Mouse (Mus musculus) embryonic facial prominence, embryonic 11.5 days (tissue): ENCODE data around the gene Scnn1b. TPM values are rescaled to one million over a fixed set of nuclear protein-coding genes. Genes with fewer than 3 reads are reported as not detected.

Experiments used
- ATAC-seq: fragments of 200-750 bp; cut with Nextera tagmentation; replicated peaks from 2 replicates; pipeline ENCODE4 v1.8.0; 2017; ENCODE audit warnings: low read depth; ENCODE audit not compliant: insufficient number of reproducible peaks, low FRiP score, low TSS enrichment
- DNase-seq: peaks from one replicate; pipeline ENCODE4 v3.0.0-alpha.2; 2015; ENCODE audit warnings: low spot score
- H3K27ac ChIP-seq: fragments of 300-500 bp; sonication (generic); replicated peaks from 2 replicates; pipeline ENCODE4 v1.5.1; 2014; ENCODE audit warnings: mild to moderate bottlenecking, low read depth, low read length, control low read depth
- H3K27me3 ChIP-seq: fragments of 300-500 bp; sonication (generic); 2 replicates; pipeline ENCODE4 v1.6.1; 2014; ENCODE audit warnings: mild to moderate bottlenecking, low read length, moderate library complexity, mixed read lengths; ENCODE audit not compliant: control insufficient read depth, insufficient read depth
- H3K36me3 ChIP-seq: fragments of 300-500 bp; sonication (generic); replicated peaks from 2 replicates; pipeline ENCODE4 v1.6.1; 2014; ENCODE audit warnings: low read depth, mild to moderate bottlenecking, low read length, moderate library complexity, mixed read lengths; ENCODE audit not compliant: control insufficient read depth, insufficient read depth
- H3K4me1 ChIP-seq: fragments of 300-500 bp; sonication (generic); 2 replicates; pipeline ENCODE4 v1.6.1; 2014; ENCODE audit warnings: low read length, mixed read lengths; ENCODE audit not compliant: control insufficient read depth, insufficient read depth
- H3K4me2 ChIP-seq: fragments of 300-500 bp; sonication (generic); 2 replicates; pipeline ENCODE4 v1.6.1; 2014; ENCODE audit warnings: low read depth, mild to moderate bottlenecking, control low read depth, low read length, moderate library complexity
- H3K4me3 ChIP-seq: fragments of 300-500 bp; sonication (generic); 2 replicates; pipeline ENCODE4 v1.5.1; 2014; ENCODE audit warnings: low read depth, low read length, control low read depth
- H3K9ac ChIP-seq: fragments of 300-500 bp; sonication (generic); replicated peaks from 2 replicates; pipeline ENCODE4 v1.6.1; 2014; ENCODE audit warnings: mild to moderate bottlenecking, control low read depth, low read length
- H3K9me3 ChIP-seq: fragments of 300-500 bp; sonication (generic); replicated peaks from 2 replicates; pipeline ENCODE4 v1.6.1; 2016; ENCODE audit warnings: mild to moderate bottlenecking, low read length, inconsistent platforms, mixed read lengths; ENCODE audit not compliant: control insufficient read depth
- WGBS: fragments of 180-500 bp; shearing (Covaris S2); extraction: QIAGEN DNeasy Blood & Tissue Kit; methylation state at CpG from one replicate; pipeline ENCODE4 v1.1.7; 2014; 5-methylcytosine and 5-hydroxymethylcytosine counted together
- polyA plus RNA-seq: library from polyadenylated mRNA; unstranded; fragments of >200 nt; fragmentation: Nextera tagmentation; extraction: Ambion mirVana; gene quantifications from 2 replicates; pipeline ENCODE4 v1.2.1, GENCODE M21; 2014

The Scnn1b gene
- polyA plus RNA-seq, 1 experiment from 2014 or later: 0.24 TPM

DNA sequence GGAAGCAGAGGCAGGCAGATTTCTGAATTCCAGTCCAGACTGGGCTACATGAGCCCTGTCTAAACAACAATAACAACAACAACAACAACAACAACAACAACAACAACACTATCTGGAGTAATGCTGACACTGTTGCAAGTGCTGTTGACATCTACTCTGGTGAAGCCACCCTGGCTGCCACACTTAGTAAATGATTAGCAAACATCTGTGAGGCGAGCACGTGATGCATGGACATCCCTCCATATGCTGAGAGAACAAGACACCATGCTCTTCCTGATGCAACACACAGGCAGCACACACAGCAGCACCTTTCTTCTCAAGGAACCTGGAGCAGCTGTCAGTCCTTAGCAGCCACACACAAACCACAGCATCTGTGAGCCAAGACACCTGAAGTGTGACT lies 63.0 kb downstream of the Scnn1b start:
- 93% methylated on average over 2 of the region's 2 CpGs for WGBS
- ATAC-seq: no peak
- H3K27me3 ChIP-seq: no peaks in the 10 kb centered on the region
- no peak overlapping the region for H3K9ac ChIP-seq
- no peaks in the 10 kb centered on the region for H3K4me1 ChIP-seq
- no peak for DNase-seq
- H3K4me3 ChIP-seq: no peak overlapping the region
- H3K36me3 ChIP-seq: no peaks in the 10 kb centered on the region
- no peak overlapping the region for H3K4me2 ChIP-seq
- no peak overlapping the region for H3K27ac ChIP-seq
- no peaks in the 10 kb centered on the region for H3K9me3 ChIP-seq

DNA sequence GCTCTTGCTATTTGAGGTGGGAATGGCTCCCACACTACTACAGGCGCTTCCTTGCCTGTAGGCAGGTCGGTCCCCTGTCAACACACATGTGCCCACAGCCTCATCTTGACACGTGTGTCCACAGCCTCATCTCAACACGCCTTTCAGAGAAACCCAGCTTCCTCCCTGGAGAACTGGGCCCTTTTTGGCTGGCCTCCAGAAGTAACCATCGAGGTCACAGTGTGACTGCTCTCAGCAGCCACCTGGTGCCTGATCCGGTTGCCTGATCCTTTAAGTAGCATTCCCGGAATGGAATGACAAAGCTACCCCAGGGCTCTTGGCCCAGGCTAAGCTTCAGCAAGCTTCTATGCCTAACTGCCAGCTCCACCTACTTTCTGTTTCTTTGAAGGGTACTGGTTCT lies 66.4 kb downstream of the Scnn1b start:
- H3K27ac ChIP-seq: no peak overlapping the region
- no peaks in the 10 kb centered on the region for H3K27me3 ChIP-seq
- H3K4me3 ChIP-seq: no peak overlapping the region
- H3K9ac ChIP-seq: no peak overlapping the region
- no peak overlapping the region for H3K4me2 ChIP-seq
- no peaks in the 10 kb centered on the region; the same call in 1 of the 2 replicates for H3K36me3 ChIP-seq
- 40% methylated on average over 7 of the region's 7 CpGs for WGBS
- H3K4me1 ChIP-seq: no peaks in the 10 kb centered on the region
- ATAC-seq (no peak), DNase-seq (peak; percentile 14)
- H3K9me3 ChIP-seq: no peaks in the 10 kb centered on the region

DNA sequence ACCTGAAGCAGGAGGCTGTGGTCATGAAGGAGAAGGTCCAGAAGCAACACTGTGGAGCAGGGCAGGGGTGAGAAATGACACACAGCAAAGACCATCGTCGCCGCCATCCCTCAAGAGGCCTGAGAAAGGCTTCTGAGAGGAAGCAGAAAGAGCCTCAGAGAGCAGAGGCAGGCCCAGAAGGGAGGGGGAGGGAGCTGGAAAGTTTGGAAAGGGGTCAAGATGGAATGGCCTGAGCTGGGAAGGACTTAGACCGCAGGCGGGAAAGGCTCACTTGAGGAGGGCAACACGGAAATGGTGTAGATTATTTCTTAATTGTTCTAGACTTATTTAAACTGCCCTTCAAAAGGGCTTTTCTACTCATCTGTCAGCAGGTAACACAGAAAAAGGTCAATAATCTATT lies 68.8 kb downstream of the Scnn1b start:
- Histone ChIP-seq H3K9me3 (no peaks in the 10 kb centered on the region), H3K4me1 (no peaks in the 10 kb centered on the region), H3K27me3 (no peaks in the 10 kb centered on the region), H3K4me2 (no peak overlapping the region), H3K36me3 (no peaks in the 10 kb centered on the region; the same call in 1 of the 2 replicates), H3K27ac (no peak overlapping the region), H3K9ac (no peak overlapping the region), H3K4me3 (no peak overlapping the region)
- ATAC-seq (no peak), DNase-seq (no peak)
- WGBS: 71% methylated on average over 6 of the region's 6 CpGs

DNA sequence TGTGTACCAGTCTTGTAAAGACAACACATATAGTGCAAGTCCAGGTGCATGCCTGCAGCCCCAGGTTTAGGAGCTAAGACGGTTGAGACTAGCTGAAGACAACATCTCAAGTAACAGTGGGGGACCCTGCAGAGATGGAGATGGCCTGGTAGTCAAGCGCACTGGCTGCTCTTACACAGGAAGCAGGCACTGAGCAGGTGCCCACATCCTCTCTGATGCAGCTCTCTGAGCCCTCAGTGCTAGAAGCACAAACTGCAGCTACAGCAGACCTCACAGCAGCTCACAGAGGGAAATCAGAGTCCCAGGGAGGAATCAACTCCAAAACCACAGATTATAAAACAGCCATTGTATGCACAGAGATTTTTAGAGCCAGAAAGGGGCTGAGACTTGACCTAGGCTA lies 69.5 kb downstream of the Scnn1b start:
- no peak overlapping the region for H3K4me2 ChIP-seq
- H3K27ac ChIP-seq: no peak overlapping the region
- no peak for DNase-seq
- no peaks in the 10 kb centered on the region for H3K27me3 ChIP-seq
- no peaks in the 10 kb centered on the region for H3K9me3 ChIP-seq
- H3K9ac ChIP-seq: no peak overlapping the region
- H3K4me1 ChIP-seq: no peaks in the 10 kb centered on the region
- whole genome bisulfite sequencing: 81% methylated on average over 2 of the region's 2 CpGs
- H3K36me3 ChIP-seq: no peaks in the 10 kb centered on the region; the same call in 1 of the 2 replicates
- ATAC-seq: no peak
- no peak overlapping the region for H3K4me3 ChIP-seq

DNA sequence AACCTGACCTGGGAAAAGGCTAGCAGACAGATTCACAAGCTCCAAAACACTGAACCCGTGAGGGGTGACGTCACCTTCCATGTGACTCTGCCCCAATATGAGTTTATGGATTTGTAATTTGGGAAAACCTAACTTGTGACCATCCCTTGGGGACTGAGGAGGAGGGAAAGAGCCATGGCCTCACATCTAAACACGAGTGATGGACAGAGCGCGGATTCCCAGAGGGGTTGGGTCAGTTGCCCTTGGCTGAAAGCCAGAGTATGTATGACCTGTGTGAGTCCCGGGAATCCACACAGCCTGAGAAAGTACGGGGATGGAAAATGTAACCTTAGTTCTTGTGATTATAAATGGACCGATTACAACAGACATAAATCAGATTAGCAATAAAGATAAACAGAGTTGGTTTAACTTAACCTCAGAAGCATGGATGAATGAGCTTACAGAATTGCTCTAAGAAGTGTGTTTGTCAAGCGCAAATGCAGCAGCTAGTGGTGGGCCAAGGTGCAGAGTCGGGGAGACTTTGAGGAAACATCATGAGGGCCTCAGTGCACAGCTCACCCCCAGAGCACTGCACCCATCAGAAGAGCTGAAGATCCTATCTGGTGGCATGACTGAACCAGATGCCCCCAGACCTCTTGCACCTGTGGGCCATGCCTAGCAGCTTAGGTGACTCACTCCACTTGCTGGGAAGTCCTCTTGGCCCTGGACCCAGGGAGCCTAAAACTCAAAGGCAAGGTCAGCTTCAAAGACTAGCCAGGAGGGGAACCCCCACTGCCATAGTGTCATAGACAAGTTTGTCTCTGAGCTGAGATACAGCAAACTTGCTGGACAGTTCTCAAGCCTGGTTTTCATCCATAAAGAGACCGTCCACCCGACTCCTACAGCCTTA lies 71.3 kb downstream of the Scnn1b start:
- Histone ChIP-seq H3K4me1 (no peaks in the 10 kb centered on the region), H3K27ac (no peak overlapping the region), H3K4me3 (no peak overlapping the region), H3K36me3 (no peaks in the 10 kb centered on the region; the same call in 1 of the 2 replicates), H3K27me3 (no peaks in the 10 kb centered on the region), H3K9ac (no peak overlapping the region), H3K9me3 (no peaks in the 10 kb centered on the region), H3K4me2 (no peak overlapping the region)
- peak; percentile 65 for ATAC-seq
- no peak for DNase-seq
- 75% methylated on average over 12 of the region's 12 CpGs for WGBS

DNA sequence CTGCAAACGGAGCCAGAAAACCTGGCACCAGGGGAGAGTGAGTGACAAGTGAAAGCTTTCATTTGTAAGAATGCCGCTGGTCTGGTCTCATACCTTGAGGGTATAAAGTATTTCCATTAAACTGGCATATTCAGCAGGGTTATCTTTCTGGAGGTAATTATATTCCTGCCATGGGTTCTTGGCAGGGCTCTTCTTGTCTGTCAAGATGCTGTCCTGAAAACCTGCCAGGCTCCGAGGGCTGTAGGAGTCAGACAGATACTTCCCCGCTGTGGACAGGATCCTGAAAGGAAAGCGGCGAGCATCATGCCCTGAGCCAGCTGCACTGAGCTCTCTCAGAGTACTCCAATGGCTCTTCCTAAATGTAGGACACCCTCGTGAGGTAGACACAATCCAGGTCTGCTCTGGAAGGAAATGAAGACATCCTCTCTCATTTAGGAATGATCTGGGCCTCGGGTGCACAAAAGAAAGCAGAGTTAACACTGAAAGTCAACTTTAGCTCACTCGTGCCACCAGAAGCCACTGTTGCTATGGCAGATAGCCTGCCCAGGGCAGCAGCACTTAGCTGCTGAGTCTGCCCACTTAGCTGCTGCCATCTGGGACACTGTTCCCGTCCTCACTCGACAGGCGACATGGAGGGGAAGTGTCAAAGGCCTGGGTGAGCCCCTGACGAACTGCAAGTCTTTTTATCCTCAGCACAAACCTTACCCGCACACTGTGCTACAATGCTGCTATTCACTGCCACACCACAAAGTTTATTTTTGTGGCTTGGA lies 72.2 kb downstream of the Scnn1b start:
- no peaks in the 10 kb centered on the region; the same call in 1 of the 2 replicates for H3K36me3 ChIP-seq
- no peak for DNase-seq
- H3K4me2 ChIP-seq: no peak overlapping the region
- H3K27me3 ChIP-seq: no peaks in the 10 kb centered on the region
- no peak overlapping the region for H3K27ac ChIP-seq
- no peak overlapping the region for H3K4me3 ChIP-seq
- H3K9ac ChIP-seq: no peak overlapping the region
- no peaks in the 10 kb centered on the region for H3K4me1 ChIP-seq
- 68% methylated on average over 14 of the region's 14 CpGs for WGBS
- ATAC-seq: no peak
- no peaks in the 10 kb centered on the region for H3K9me3 ChIP-seq

DNA sequence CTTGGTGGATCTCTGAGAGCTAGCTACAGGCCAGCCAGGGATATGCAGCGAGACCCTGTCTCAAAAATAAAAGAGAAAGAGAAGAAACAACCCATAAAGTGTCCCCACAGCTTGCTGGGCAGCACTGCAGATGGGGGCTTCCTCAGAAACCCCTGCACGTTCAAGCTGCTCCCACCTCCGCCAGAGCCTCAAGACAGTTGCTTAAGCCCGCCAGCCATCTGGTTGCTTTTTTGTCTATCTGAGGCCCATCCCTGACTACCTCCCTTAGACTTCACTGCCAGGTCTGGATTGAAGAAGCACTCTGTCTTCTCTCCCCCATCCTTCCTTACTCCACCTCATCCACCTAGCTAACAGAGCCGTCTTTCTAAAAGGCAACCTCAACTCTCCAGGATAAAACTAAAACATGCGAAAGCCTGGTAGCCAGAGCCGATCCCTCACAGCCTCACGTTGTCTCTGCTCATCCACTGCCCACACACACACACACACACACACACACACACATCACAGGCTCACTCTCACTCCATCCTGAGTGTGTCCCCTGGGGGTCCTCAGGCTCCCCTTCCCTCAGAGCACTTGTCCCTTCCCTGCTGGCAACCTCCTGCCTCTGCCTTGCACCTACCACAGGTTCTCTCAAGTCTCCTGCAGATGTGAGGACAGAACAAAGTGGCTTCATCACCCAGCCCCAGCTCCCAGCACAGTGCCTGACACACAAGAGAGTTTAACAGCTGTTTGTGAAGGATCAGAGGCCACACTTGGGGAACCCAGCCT lies 73.5 kb downstream of the Scnn1b start:
- no peaks in the 10 kb centered on the region for H3K27me3 ChIP-seq
- no peaks in the 10 kb centered on the region; the same call in none of the 2 replicates for H3K36me3 ChIP-seq
- no peak overlapping the region for H3K4me3 ChIP-seq
- DNase-seq: no peak
- no peak for ATAC-seq
- H3K9ac ChIP-seq: no peak overlapping the region
- no peak overlapping the region for H3K27ac ChIP-seq
- no peaks in the 10 kb centered on the region for H3K9me3 ChIP-seq
- no peak overlapping the region for H3K4me2 ChIP-seq
- 85% methylated on average over 8 of the region's 8 CpGs for WGBS
- H3K4me1 ChIP-seq: no peaks in the 10 kb centered on the region
